Mouse (Mus musculus) left cerebral cortex, adult 6 months (tissue): Measurements from ENCODE around the gene Sept4. TPM values are rescaled to one million over a fixed set of nuclear protein-coding genes. Genes with fewer than 3 reads are reported as not detected.

Experiments
- long read RNA-seq, 2 experiments: library from polyadenylated mRNA; unstranded; transcript quantifications; one replicate each; pipeline ENCODE4 v2.0.0; 2019 to 2020
- polyA plus RNA-seq: library from polyadenylated mRNA; unstranded; fragments of <200 nt; fragmentation: Nextera tagmentation; gene quantifications from 2 replicates; pipeline ENCODE4 v1.2.3, GENCODE M21; 2021

Sept4 gene
- 184 and 248 TPM in 2 replicates for polyA plus RNA-seq
- long read RNA-seq, experiment 1, transcript Sept4-208 (5 exons, 1,474 nt), result minor isoform, 15 of 1,305 reads
- long read RNA-seq, experiment 1, transcript Sept4-205 (12 exons, 1,678 nt), result major isoform, 688 of 1,305 reads
- long read RNA-seq, experiment 1, transcript Sept4-201 (12 exons, 1,726 nt), result minor isoform, 103 of 1,305 reads
- long read RNA-seq, experiment 1, transcript Sept4-203 (12 exons, 1,653 nt), result minor isoform, 18 of 1,305 reads
- long read RNA-seq, experiment 1, partial matches to known transcripts, result 56 of 1,305 reads
- long read RNA-seq, experiment 1, other reads (novel, unspliced or antisense), result 395 of 1,305 reads
- long read RNA-seq, experiment 2, transcript Sept4-205 (12 exons, 1,678 nt), result major isoform, 183 of 366 reads
- long read RNA-seq, experiment 2, transcript Sept4-201 (12 exons, 1,726 nt), result minor isoform, 20 of 366 reads
- long read RNA-seq, experiment 2, partial matches to known transcripts, result 50 of 366 reads
- long read RNA-seq, experiment 2, other reads (novel, unspliced or antisense), result 104 of 366 reads

DNA sequence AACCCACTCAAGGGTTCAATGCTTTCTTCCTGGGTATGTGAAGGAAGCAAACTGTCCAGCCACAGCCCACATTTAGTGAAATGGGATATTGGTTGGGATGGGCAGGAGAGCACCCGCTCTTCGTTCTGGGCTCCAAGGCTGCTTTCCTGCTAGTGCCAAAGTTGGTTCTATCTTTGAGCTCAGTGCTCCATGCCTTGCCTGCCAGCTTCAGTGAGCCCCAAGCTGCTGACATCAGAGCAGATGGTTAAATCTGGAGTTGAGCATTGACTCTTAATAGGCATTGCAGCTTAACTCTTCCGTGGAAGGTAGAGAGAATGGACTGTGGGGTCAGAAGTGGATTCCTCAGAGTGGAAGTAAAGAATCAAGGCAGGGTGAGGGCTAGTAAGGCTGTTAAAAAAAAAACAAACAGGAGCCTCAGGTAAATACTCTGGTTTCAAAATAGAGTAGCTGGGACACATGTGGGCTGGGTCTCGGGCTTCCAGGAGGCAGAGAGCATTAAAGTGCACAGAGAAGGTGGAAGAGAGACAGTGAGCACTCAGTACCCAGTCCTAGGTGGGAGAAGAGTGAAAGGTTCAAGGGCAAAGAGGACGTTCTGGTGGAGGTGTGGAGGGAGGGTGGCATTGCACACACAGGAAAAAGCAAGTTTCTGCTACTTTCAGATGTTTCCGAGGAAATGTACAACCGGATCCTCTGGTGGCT lies at the start of gene Sept4:
Gene Sept4 (plus strand): TSS at position 649 of the 699 bp plus-strand sequence.

DNA sequence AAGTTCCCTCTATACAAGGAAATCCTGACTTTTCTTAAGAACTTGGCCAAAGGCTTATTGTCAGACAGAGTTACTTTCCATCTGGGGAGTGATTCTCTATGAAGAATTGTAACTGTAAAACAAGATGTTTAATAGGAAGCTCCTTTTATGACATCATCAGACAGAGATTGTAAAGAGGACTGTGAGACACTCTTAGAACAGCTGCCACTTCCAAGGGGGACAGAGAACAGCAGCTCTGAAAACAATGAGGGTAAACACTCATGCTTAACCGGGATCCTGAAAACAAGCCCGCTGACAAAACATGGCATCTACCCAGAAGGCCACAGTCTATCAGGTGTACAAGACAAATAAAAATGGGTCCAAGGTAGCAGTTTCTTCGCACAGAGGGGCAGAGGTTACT lies 2.2 kb upstream of the Sept4 start, which contains the start of gene Gm11492:
Gene Gm11492 (plus strand): TSS at position 153 of the 400 bp plus-strand sequence.

DNA sequence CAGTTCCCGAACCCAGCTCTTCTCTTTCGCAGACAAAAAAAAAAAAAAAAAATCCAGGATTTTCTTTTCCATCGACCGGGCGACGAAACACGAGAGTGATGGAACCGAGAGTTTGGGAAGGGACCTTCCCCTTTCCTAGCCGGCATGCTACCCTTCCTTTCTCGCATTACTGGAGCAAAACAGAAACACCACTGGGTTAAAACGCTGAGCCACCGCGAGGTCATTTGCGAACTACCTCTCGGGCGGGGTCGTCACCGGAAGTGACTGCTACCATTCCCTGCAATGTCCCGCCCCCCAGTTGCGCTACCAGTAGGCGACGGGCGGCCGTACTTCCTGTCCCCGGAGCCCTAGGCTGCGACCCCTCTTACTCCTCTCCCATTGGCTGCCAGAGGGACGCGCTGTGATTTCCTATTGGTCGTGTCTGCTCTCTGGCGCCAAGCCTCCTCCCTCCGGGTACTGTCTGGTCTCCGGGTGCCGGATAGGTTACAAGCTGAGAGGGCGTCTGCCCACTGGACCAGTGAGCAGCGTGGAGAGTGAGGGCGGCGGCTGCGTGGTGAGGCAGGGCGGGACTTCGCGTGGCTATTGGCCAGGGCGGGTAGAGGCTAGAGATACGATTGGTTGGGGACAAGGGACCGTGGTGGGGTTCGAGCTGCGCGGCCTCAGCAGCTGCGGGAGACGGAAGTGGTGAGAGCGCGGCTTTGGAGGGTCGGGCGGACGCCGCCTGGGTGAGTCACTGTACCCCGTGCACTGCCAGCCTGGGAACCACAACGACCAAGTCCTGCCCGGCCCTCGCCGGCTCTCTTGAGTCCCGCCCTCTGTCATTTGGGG lies 23.0 kb downstream of the Sept4 start, which contains the start of gene Mtmr4:
Gene Mtmr4 (plus strand): TSS at position 637 of the 828 bp plus-strand sequence.

DNA sequence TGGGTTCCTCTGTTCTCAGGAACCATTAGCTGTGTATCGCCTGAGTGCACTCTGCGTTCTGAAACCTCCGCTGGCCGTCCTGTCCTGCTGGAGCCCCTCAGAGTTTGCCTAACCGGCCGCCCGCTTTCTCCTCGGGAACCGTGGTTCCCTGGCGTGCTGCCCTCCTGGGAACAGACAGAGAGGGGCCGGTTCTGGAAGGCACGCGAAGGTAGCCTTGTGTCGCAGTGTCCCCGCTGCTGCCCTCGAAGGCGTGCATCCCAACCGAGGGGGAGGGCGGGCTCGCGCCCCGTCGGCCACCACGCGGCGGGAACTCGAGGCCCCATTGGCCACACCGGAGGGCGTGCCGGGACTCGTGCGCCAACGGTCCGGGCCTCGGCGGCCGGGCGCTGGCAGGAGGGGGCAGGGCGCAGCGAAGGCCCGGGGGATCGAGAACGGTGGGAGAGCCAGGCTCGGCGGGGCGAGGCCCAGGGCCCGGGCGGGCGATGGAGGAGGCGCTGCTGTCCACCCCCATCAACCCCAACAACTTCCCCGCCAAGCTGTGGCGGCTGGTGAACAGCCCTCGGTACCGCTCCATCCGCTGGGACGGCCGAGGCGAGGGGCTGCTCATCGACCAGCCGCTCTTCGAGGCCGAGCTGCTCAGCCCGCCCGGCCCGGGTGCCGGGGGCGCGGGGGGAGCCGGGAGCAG lies 48.2 kb downstream of the Sept4 start, which contains the start of gene Hsf5:
Gene Hsf5 (plus strand): TSS at position 375 of the 685 bp plus-strand sequence.

Other genes with a start within 250 kb of the Sept4 start
- gene Ppm1e, start 209.9 kb upstream of the Sept4 start, polyA plus RNA-seq, result 13.5 and 21.6 TPM in 2 replicates
- 1.6 and 2.0 TPM in 2 replicates for gene Rad51c, start 163.9 kb upstream of the Sept4 start, polyA plus RNA-seq
- 0.14 TPM in 1 of 2 replicates, not detected in the other for gene Tex14, start 163.8 kb upstream of the Sept4 start, polyA plus RNA-seq
- not detected in 2 replicates for gene Gm11492, start 2.2 kb upstream of the Sept4 start, polyA plus RNA-seq
- 10.5 and 14.5 TPM in 2 replicates for gene Mtmr4, start 23.3 kb downstream of the Sept4 start, polyA plus RNA-seq
- 0.16 and 0.33 TPM in 2 replicates for gene Hsf5, start 48.3 kb downstream of the Sept4 start, polyA plus RNA-seq
- 0.97 and 1.3 TPM in 2 replicates for gene Rnf43, start 93.8 kb downstream of the Sept4 start, polyA plus RNA-seq
- gene Supt4a, start 168.6 kb downstream of the Sept4 start, polyA plus RNA-seq, result 208 and 260 TPM in 2 replicates
- 10.3 and 12.0 TPM in 2 replicates for gene Tspoap1, start 191.6 kb downstream of the Sept4 start, polyA plus RNA-seq
- gene Mpo, start 224.7 kb downstream of the Sept4 start, polyA plus RNA-seq, result 0.09 TPM in 1 of 2 replicates, not detected in the other